Mouse (Mus musculus) cerebellum, adult 11 months (tissue): ENCODE data around the gene Tmem259.

Experiments
- DNase-seq: peaks from one replicate; pipeline ENCODE4 v3.0.0; 2022

Tmem259 gene

GRCm38 (mm10) chr10:79933145-79933679, 50.9 kb downstream of the Tmem259 start:
- no peak for DNase-seq

GRCm38 (mm10) chr10:79932736-79933135, 51.4 kb downstream of the Tmem259 start:
- peak; percentile 61 for DNase-seq

- DNase-seq: no peak
These were observed 52.3 kb downstream of the Tmem259 start for GRCm38 (mm10) chr10:79931797-79932196.

GRCm38 (mm10) chr10:79930826-79931186, 53.3 kb downstream of the Tmem259 start:
- DNase-seq: no peak

GRCm38 (mm10) chr10:79929967-79930825, 53.9 kb downstream of the Tmem259 start:
- DNase-seq: peak; percentile 30

GRCm38 (mm10) chr10:79928907-79929701, 55.0 kb downstream of the Tmem259 start:
- DNase-seq: no peak

GRCm38 (mm10) chr10:79928030-79928694, 56.0 kb downstream of the Tmem259 start:
- DNase-seq: peak; percentile 32

GRCm38 (mm10) chr10:79927324-79928029, 56.7 kb downstream of the Tmem259 start:
- DNase-seq: peak; percentile 54

- peak; percentile 87 for DNase-seq
These were observed 57.4 kb downstream of the Tmem259 start, which contains the start of gene Arid3a for GRCm38 (mm10) chr10:79926491-79927323. Gene Arid3a (plus strand): TSS chr10:79927043.

- no peak for DNase-seq
These were observed 58.2 kb downstream of the Tmem259 start for GRCm38 (mm10) chr10:79925785-79926490.

- DNase-seq: peak; percentile 95
These were observed 58.9 kb downstream of the Tmem259 start for GRCm38 (mm10) chr10:79924998-79925784.
